Mouse (Mus musculus) CH12.LX (cell line): ENCODE results near the gene Mrtfa.

Source experiments
- CHD1 ChIP-seq: IDR thresholded peaks from 2 replicates; pipeline ENCODE4 v1.6.1; 2012; ENCODE audit warnings: low read depth, low read length, improper control_type of control experiment, inconsistent platforms
- CTCF ChIP-seq, 2 experiments: IDR thresholded peaks in 1 of 2; conservative IDR thresholded peaks in 1 of 2; 2 replicates each; pipeline ENCODE4 v1.5.1; 2011 to 2012; ENCODE audit warnings: low read depth in 2 of 2, low read length in 2 of 2, improper control_type of control experiment in 1 of 2, inconsistent platforms in 1 of 2, mild to moderate bottlenecking in 1 of 2, moderate library complexity in 1 of 2
- EP300 ChIP-seq: IDR thresholded peaks from 2 replicates; pipeline ENCODE4 v1.6.1; 2011; ENCODE audit warnings: low read length, improper control_type of control experiment
- HCFC1 ChIP-seq: IDR thresholded peaks from 2 replicates; pipeline ENCODE4 v1.6.1; 2012; ENCODE audit warnings: low read depth, mild to moderate bottlenecking, inconsistent platforms, low read length, improper control_type of control experiment
- MAFK ChIP-seq: IDR thresholded peaks from 2 replicates; pipeline ENCODE4 v1.6.1; 2011; ENCODE audit warnings: low read length, improper control_type of control experiment; ENCODE audit not compliant: insufficient replicate concordance
- NELFE ChIP-seq: IDR thresholded peaks from 2 replicates; pipeline ENCODE4 v1.6.1; 2011; ENCODE audit warnings: low read depth, low read length, improper control_type of control experiment
- PAX5 ChIP-seq: IDR thresholded peaks from 2 replicates; pipeline ENCODE4 v1.6.1; 2012; ENCODE audit warnings: low read length, inconsistent platforms, mixed read lengths
- POLR2A ChIP-seq: IDR thresholded peaks from 2 replicates; pipeline ENCODE4 v1.6.1; 2011; ENCODE audit warnings: low read depth, mild to moderate bottlenecking, improper control_type of control experiment, low read length
- POLR2AphosphoS2 ChIP-seq: IDR thresholded peaks from 2 replicates; pipeline ENCODE4 v1.6.1; 2011; ENCODE audit warnings: low read depth, low read length, improper control_type of control experiment
- RAD21 ChIP-seq: IDR thresholded peaks from 2 replicates; pipeline ENCODE4 v1.6.1; 2011; ENCODE audit warnings: low read depth, mild to moderate bottlenecking, low read length, improper control_type of control experiment, moderate library complexity
- TCF12 ChIP-seq: IDR thresholded peaks from 2 replicates; pipeline ENCODE4 v1.6.1; 2014; ENCODE audit warnings: low read depth, mild to moderate bottlenecking, inconsistent platforms, low read length, improper control_type of control experiment
- ZMIZ1 ChIP-seq: IDR thresholded peaks from 2 replicates; pipeline ENCODE4 v1.6.1; 2012; ENCODE audit warnings: low read depth, mild to moderate bottlenecking, inconsistent platforms, low read length, improper control_type of control experiment
- ZNF384 ChIP-seq: IDR thresholded peaks from 2 replicates; pipeline ENCODE4 v1.6.1; 2012; ENCODE audit warnings: low read depth, low read length, improper control_type of control experiment, inconsistent platforms

DNA sequence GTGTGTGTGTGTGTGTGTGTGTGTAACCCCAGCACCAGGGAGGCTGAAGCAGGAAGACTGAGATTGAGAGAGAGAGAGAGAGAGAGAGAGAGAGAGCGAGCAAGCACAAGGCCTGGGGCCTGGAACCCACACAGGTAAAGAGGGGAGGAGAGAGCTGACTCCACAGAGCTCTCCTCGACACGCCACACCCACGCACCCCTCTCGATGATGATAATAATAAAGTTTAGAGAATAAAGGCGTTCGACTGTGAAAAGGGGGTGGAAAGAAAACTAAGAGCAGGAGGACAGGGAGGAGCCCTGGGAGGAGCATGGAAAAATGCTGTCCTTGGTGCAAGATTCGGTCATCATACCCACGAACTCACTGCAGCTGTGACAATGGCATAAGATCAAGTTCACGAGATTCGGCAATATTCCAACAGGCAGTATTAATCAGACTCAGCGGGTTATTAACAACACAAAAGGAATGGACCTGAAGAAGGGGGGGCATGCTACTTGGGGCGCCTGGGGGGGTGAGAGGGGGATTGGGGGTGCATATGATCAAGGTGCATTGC lies 49.3 kb upstream of the Mrtfa start:
- TF ChIP-seq POLR2A (no peak), CTCF (conservative IDR thresholded peaks at IDR 0.05 in 1 of 2, IDR thresholded peaks at IDR 0.05 in 1 of 2; ENCODE audit: low read depth in 2 of 2, low read length in 2 of 2) (no peak), POLR2AphosphoS2 (no peak), ZMIZ1 (no peak), EP300 (no peak), PAX5 (no peak), CHD1 (no peak), MAFK (no peak), HCFC1 (no peak), RAD21 (no peak), ZNF384 (no peak), NELFE (no peak), TCF12 (no peak)
